Mouse (Mus musculus) liver, embryonic 12.5 days (tissue): ENCODE data around the gene Smim27. TPM values are rescaled to one million over a fixed set of nuclear protein-coding genes. Genes with fewer than 3 reads are reported as not detected.

Experiments
- ATAC-seq: fragments of 200-750 bp; cut with Nextera tagmentation; 2 replicates; pipeline ENCODE4 v1.8.0; 2017; ENCODE audit warnings: moderate number of reproducible peaks, mild to moderate bottlenecking, moderate library complexity
- H3K27ac ChIP-seq: fragments of 300-500 bp; sonication (generic); 2 replicates; pipeline ENCODE4 v1.5.1; 2016; ENCODE audit warnings: mild to moderate bottlenecking
- H3K27me3 ChIP-seq: fragments of 300-500 bp; sonication (generic); replicated peaks from 2 replicates; pipeline ENCODE4 v1.6.1; 2016; ENCODE audit warnings: mild to moderate bottlenecking, moderate library complexity
- H3K36me3 ChIP-seq: fragments of 300-500 bp; sonication (generic); 2 replicates; pipeline ENCODE4 v1.6.1; 2016; ENCODE audit warnings: mild to moderate bottlenecking, moderate library complexity
- H3K4me1 ChIP-seq: fragments of 300-500 bp; sonication (generic); 2 replicates; pipeline ENCODE4 v1.6.1; 2016
- H3K4me2 ChIP-seq: fragments of 300-500 bp; sonication (generic); 2 replicates; pipeline ENCODE4 v1.6.1; 2016; ENCODE audit warnings: mild to moderate bottlenecking, moderate library complexity
- H3K4me3 ChIP-seq: fragments of 300-500 bp; sonication (generic); 2 replicates; pipeline ENCODE4 v1.5.1; 2016; ENCODE audit warnings: mild to moderate bottlenecking, moderate library complexity
- H3K9ac ChIP-seq: fragments of 300-500 bp; sonication (generic); 2 replicates; pipeline ENCODE4 v1.6.1; 2016; ENCODE audit warnings: mild to moderate bottlenecking, moderate library complexity
- H3K9me3 ChIP-seq: fragments of 300-500 bp; sonication (generic); replicated peaks from 2 replicates; pipeline ENCODE4 v1.6.1; 2016; ENCODE audit warnings: mild to moderate bottlenecking, moderate library complexity
- WGBS: fragments of 180-500 bp; shearing (Covaris S2); methylation state at CpG from one replicate; pipeline ENCODE4 v1.1.7; 2016; ENCODE audit not compliant: insufficient replicate concordance; 5-methylcytosine and 5-hydroxymethylcytosine counted together
- polyA plus RNA-seq: library from polyadenylated mRNA; unstranded; fragments of >200 nt; fragmentation: Nextera tagmentation; extraction: Ambion mirVana; gene quantifications from 2 replicates; pipeline ENCODE4 v1.2.1, GENCODE M21; 2016

The Smim27 gene
- polyA plus RNA-seq, 1 experiment from 2014 or later: 23.9 TPM

DNA sequence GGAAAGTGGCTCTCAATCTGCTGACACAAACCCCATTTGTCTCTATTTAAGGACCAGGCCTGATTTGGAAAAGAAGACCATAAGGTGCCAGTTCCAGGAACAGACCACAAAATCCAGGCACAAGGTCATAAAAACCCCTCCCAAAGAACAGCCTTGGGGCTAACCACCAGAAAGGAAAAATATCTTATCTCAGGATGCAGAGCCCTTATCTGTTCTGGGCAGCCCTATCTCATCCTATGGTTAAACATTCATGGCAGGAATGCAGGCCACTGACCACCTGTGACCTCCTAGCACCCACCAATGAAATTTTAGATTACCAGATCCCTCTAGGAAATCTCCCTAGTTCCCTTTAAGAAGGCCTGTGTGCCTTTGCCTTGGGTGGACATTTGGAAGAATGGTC, 40.3 kb downstream of the Smim27 start:
- Histone ChIP-seq H3K4me2 (no peak overlapping the region), H3K9me3 (no peaks in the 10 kb centered on the region), H3K27me3 (no peaks in the 10 kb centered on the region), H3K36me3 (no peaks in the 10 kb centered on the region), H3K9ac (no peak overlapping the region), H3K27ac (no peak overlapping the region), H3K4me1 (peaks cover 24% of the 10 kb centered on the region), H3K4me3 (no peak overlapping the region)
- ATAC-seq: no peak

- 69% methylated on average over 11 of the region's 11 CpGs for WGBS
These were observed 41.5 kb downstream of the Smim27 start for GRCm38 (mm10) chr4:40310796-40311383.

GRCm38 (mm10) chr4:40312213-40312612, 42.8 kb downstream of the Smim27 start:
- peak; percentile 54 for ATAC-seq
- no peak overlapping the region for H3K9ac ChIP-seq
- WGBS: 29% methylated on average over 1 of the region's 1 CpGs

More at GRCm38 (mm10) chr4:40310796-40311383, 41.5 kb downstream of the Smim27 start:
- Histone ChIP-seq H3K4me2 (no peak overlapping the region), H3K4me1 (peaks cover 24% of the 10 kb centered on the region), H3K36me3 (no peaks in the 10 kb centered on the region), H3K9me3 (no peaks in the 10 kb centered on the region), H3K9ac (no peak overlapping the region), H3K27me3 (no peaks in the 10 kb centered on the region), H3K4me3 (no peak overlapping the region), H3K27ac (no peak overlapping the region)
- ATAC-seq: no peak

GRCm38 (mm10) chr4:40313026-40313425, 43.6 kb downstream of the Smim27 start:
- WGBS: 40% methylated on average over 6 of the region's 6 CpGs
- H3K36me3 ChIP-seq: no peaks in the 10 kb centered on the region
- no peak for ATAC-seq

More at GRCm38 (mm10) chr4:40312213-40312612, 42.8 kb downstream of the Smim27 start:
- Histone ChIP-seq H3K4me2 (0 out of 2 replicates have a peak overlapping the region, but pooled peaks have one; percentile 3), H3K27ac (no peak overlapping the region), H3K36me3 (no peaks in the 10 kb centered on the region), H3K9me3 (no peaks in the 10 kb centered on the region), H3K4me1 (peaks cover 24% of the 10 kb centered on the region), H3K4me3 (no peak overlapping the region), H3K27me3 (no peaks in the 10 kb centered on the region)

GRCm38 (mm10) chr4:40317404-40317803, 48.0 kb downstream of the Smim27 start:
- Histone ChIP-seq H3K4me1 (peaks cover 3% of the 10 kb centered on the region), H3K9me3 (no peaks in the 10 kb centered on the region), H3K36me3 (no peaks in the 10 kb centered on the region), H3K4me2 (no peak overlapping the region), H3K27me3 (no peaks in the 10 kb centered on the region), H3K9ac (no peak overlapping the region), H3K27ac (no peak overlapping the region), H3K4me3 (no peak overlapping the region)
- WGBS: 70% methylated on average over 3 of the region's 3 CpGs
- ATAC-seq: no peak

More at GRCm38 (mm10) chr4:40313026-40313425, 43.6 kb downstream of the Smim27 start:
- Histone ChIP-seq H3K4me1 (peaks cover 24% of the 10 kb centered on the region), H3K27ac (no peak overlapping the region), H3K9me3 (no peaks in the 10 kb centered on the region), H3K4me3 (no peak overlapping the region), H3K9ac (no peak overlapping the region), H3K27me3 (no peaks in the 10 kb centered on the region), H3K4me2 (no peak overlapping the region)

Other genes with a start within 250 kb of the Smim27 start
- 26.9 and 27.5 TPM in 2 replicates for gene Aco1, start 126.5 kb upstream of the Smim27 start, polyA plus RNA-seq
- 3.0 and 3.2 TPM in 2 replicates for gene Ddx58, start 29.8 kb upstream of the Smim27 start, polyA plus RNA-seq
- gene Topors, start 271 bp downstream of the Smim27 start, polyA plus RNA-seq: 26.5 and 26.7 TPM in 2 replicates
- 207 and 214 TPM in 2 replicates for gene Ndufb6, start 9.8 kb downstream of the Smim27 start, polyA plus RNA-seq
- gene Tmem215, start 202.6 kb downstream of the Smim27 start, polyA plus RNA-seq: 0.12 and 0.35 TPM in 2 replicates